Mouse (Mus musculus) right cerebral cortex, postnatal 36 days (tissue): ENCODE measurements around the gene Serpind1.

Experiments used
- DNase-seq, 2 experiments: peaks; one replicate each; pipeline ENCODE4 v3.0.0; 2022; ENCODE audit warnings: low spot score in 2 of 2, mixed read lengths in 1 of 2

The Serpind1 gene

GRCm38 (mm10) chr16:17331116-17331515, at the start of gene Serpind1:
Serpind1 (plus strand) TSS chr16:17331371.
- no peak for DNase-seq

GRCm38 (mm10) chr16:17283151-17283550, 48.0 kb upstream of the Serpind1 start:
- DNase-seq = no peak

GRCm38 (mm10) chr16:17287103-17287502, 44.1 kb upstream of the Serpind1 start:
- no peak for DNase-seq

GRCm38 (mm10) chr16:17291016-17291415, 40.2 kb upstream of the Serpind1 start:
- DNase-seq = no peak

GRCm38 (mm10) chr16:17292751-17293150, 38.4 kb upstream of the Serpind1 start:
- no peak for DNase-seq

DNA sequence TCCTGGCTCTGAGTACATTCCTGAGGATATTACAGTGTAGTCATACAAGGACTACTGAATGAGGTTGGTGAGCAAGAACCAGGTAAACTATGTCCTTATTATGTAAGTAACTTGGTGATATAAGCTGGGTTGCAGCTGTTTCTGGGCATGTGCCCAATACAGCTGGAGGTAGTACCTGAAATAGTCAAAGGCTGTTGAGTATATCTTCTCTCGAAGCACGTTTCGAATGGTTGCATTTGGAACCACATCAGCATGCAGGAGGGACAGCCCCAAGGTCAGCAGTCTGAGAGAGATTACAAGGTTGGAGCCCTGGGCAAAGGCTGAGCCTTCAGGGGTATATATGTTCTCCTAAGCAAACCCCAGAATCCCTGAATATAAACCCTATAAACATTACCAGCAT, 30.4 kb upstream of the Serpind1 start:
- DNase-seq = no peak

GRCm38 (mm10) chr16:17303521-17304245, 27.5 kb upstream of the Serpind1 start:
- DNase-seq = no peak

DNA sequence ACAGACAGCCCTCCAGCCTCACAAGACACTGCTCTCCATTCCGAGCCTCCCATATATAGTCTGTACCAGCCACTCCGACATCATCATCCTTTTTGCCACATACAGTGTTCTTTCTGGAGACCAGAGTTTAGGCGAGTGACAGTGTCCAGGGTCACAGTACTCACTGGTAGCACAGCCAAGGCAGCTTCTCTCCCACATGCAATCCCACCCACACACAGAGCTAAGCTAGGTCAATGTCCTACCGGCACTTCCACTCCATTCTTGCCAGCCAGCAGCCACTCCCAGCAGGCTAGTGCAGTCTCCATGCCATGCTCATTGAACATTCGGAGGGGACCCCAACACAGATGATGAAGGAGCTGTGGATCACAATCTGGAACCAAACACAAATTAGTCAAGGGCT, 23.7 kb upstream of the Serpind1 start:
- no peak for DNase-seq

DNA sequence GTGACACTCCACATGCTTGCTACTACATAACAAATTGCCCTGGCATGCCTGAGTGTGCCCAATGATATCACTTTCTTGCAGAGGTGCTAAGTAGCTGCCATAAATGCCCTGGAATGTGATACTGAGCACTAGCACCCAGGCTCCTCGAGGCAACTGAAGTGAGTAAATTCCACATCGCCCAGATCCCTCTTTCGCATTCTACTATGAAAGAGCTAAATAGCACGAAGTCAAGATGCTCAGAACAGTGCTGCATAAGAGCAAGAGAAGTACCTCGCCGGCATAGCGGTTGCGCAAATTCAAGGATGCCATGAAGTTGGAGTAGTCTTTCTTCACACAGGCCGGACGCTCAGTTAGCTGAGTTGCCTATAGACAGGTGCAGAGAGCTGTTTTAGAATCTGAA, 22.1 kb upstream of the Serpind1 start:
- no peak for DNase-seq

GRCm38 (mm10) chr16:17312531-17312930, 18.6 kb upstream of the Serpind1 start:
- DNase-seq = no peak

DNA sequence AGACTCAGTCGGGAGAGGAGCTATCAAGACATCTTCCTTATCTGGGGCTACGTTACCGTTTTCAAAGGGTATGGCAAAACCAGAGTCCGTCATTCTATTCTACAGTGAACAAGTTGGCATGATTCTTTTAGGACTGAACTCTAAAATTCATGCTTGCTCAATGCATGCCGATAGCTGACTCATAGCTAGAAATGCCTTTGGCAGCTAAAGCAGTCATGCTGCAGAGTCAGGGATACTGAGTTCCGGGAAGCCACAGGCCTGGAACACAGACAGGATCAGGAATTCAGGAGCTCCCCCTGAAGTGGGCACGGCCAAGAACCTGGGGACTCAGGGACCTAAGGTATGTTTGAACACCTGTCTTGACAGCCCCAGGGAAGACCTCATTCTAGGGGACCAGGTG, 14.6 kb upstream of the Serpind1 start:
- DNase-seq = no peak

- DNase-seq = no peak
These were observed 9.7 kb upstream of the Serpind1 start for GRCm38 (mm10) chr16:17321481-17321880.

DNA sequence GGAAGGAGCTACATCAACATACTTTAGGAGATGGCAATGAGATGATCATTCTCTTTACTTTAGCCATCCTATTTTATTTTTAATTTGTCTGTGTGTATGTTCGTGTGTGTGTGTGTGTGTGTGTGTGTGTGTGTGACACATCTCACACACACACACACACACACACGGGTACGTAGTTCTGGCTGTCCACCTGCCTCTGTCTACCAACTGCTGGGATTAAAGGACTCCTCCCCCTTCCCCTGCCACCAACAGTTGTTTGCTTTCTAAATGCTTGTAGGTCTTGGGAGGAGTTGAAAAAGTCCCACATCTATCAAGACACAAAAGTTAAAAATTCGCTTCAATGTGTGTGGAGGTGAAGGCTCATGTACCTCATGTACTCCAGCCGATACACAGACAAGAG, 6.4 kb upstream of the Serpind1 start:
- DNase-seq = no peak

DNA sequence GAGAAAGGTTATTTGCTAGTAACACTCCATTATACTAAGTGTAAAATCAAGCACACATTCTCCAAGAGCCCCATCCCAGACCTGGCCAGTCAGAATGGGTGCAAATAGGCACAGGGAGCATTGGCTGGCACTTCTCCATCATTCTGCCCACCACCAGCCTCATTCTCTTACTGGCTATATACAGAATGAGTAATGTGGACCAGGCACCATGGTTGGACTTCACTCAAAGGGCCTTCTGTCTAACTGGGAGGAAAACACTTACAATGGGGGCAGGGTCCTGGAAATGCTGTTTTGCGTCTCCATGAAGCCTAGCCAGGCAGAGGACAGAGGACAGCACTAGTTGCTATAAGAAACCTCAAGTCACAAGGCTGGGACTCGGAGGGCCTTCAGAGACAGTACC, 5.1 kb upstream of the Serpind1 start:
- no peak for DNase-seq

- peak in 1 of 2 experiments; percentile 36 for DNase-seq
These were observed 1.2 kb upstream of the Serpind1 start for GRCm38 (mm10) chr16:17329848-17330570.

GRCm38 (mm10) chr16:17331855-17332254, 684 bp downstream of the Serpind1 start:
- no peak for DNase-seq

DNA sequence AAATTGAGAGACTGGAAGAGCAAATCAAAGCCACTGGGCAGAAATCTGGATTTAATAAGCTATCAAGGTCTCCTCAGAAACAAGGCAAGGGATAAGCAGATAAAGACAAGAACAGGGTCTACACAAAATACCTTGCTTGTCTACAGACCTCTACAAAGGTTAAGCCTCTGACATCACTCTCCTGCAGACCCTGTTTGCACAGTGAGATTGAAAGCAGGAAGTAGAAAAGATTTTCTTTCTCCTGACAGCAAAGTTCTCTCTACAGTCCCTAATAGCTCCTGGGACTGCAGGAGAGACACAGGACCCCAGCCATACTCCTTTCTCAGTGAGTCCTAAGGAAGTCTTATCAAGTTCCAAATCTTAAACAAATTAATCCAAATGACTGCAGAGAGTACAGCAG, 3.4 kb downstream of the Serpind1 start:
- no peak for DNase-seq

DNA sequence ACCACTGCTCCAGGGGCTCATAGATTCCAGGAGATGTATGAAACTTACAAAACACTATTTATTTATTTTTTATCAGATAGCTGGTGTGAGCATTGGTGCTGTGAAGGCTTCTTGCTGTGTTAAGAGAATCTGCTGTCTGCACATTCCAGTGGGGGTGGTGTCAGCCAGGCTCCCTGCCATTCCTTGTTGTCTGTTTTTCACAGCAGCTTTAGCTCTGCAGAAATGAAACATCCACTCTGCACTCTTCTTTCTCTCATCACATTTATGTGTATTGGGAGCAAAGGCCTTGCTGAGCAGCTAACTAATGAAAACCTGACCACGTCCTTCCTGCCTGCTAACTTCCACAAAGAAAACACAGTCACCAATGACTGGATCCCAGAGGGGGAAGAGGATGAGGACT, 4.9 kb downstream of the Serpind1 start:
- DNase-seq = no peak

GRCm38 (mm10) chr16:17339701-17340100, 8.5 kb downstream of the Serpind1 start:
- no peak for DNase-seq

GRCm38 (mm10) chr16:17340705-17341104, 9.5 kb downstream of the Serpind1 start:
- DNase-seq = no peak

GRCm38 (mm10) chr16:17341847-17342246, 10.7 kb downstream of the Serpind1 start:
- DNase-seq = no peak

DNA sequence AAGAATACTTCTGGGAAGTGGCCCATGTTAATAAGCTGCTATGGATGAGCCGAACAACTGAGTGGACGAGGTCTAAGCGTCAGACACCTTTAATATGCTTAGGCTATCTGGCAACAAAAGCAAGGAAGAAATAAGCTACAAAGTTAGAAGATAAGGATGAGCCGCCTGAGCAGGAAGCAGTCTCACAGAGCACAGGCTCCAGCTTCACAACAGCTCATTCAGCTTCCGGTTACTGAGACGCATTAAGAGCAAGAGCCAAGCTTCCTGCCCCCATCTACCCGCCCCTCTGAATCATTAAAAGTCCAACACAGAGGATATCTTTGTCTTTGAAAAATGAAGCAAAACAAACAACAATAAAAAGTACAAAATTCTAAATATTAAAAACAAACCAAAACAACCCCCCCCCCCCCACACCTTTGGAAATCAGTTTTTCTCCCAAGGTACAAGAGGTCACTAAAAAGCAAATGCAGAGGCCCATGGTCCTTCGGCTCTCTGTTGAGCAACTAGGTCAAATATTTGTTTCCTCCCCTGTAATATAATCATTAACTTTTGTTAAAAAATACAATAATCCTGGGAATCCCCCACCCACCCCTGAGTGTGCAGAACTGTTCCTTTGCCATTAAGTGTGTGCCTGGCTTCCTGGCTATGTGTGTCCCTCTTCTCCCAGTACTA, 14.1 kb downstream of the Serpind1 start:
- DNase-seq = no peak

- no peak for DNase-seq
These were observed 14.6 kb downstream of the Serpind1 start for GRCm38 (mm10) chr16:17345813-17346155.
